Mouse (Mus musculus) B cell, adult 67 days (primary cell): ENCODE measurements around the gene Rtl5. TPM values are rescaled to one million over a fixed set of nuclear protein-coding genes. Genes with fewer than 3 reads are reported as not detected.

ENCODE experiments used
- total RNA-seq, 2 experiments: library from RNA; stranded (reverse); gene quantifications; 4 replicates each; pipeline ENCODE4 v1.2.4; 2023

Gene Rtl5
- total RNA-seq, result 1 to 10 TPM; 2.4 to 2.8 TPM

GRCm38 (mm10) chrX:102070591-102071471, at the start of gene Rtl5:
Gene Rtl5, minus strand, starts transcription at chrX:102071304.

GRCm38 (mm10) chrX:102119042-102119864, 48.1 kb upstream of the Rtl5 start, which contains the start of gene Pin4:
Gene Pin4, plus strand, starts transcription at chrX:102119447.

Other genes with a start within 250 kb of the Rtl5 start
- 1 to 10 TPM in 1 of 2 experiments, under 1 TPM in 1; 0.32 to 1.1 TPM for gene Nhsl2, start 221.9 kb downstream of the Rtl5 start, total RNA-seq
- gene Pin4, start 48.1 kb upstream of the Rtl5 start, total RNA-seq, result 10 to 100 TPM; 14.7 to 18.6 TPM
- gene Ercc6l, start 85.8 kb upstream of the Rtl5 start, total RNA-seq, result 1 to 10 TPM; 3.1 to 5.0 TPM
- gene Rps4x, start 118.1 kb upstream of the Rtl5 start, total RNA-seq, result 1,000 to 10,000 TPM; 2,356 to 2,957 TPM
- gene Cited1, start 180.9 kb upstream of the Rtl5 start, total RNA-seq, result not detected